Mouse (Mus musculus) c-Kit-positive CD71-positive TER-119-negative erythroid progenitor cells, embryonic 14.5 days (primary cell): Measurements from ENCODE around the gene Mtmr10.
A peak's percentile ranks its signal among the peaks of the same experiment; 100 is the strongest.

Source experiments
- DNase-seq: peaks from one replicate; pipeline ENCODE4 v3.0.0-alpha.2; 2013; ENCODE audit warnings: low read depth

The Mtmr10 gene

GRCm38 (mm10) chr7:64373147-64373829, 85.8 kb downstream of the Mtmr10 start:
- peak; percentile 29 for DNase-seq

- peak; percentile 69 for DNase-seq
Measured at GRCm38 (mm10) chr7:64373830-64374562, 86.5 kb downstream of the Mtmr10 start, which contains the start of gene Fan1. Fan1 (minus strand) TSS chr7:64374095.
